Mouse (Mus musculus) midbrain, embryonic 11.5 days (tissue): ENCODE data around the gene Gm21985. TPM values are rescaled to one million over a fixed set of nuclear protein-coding genes. Genes with fewer than 3 reads are reported as not detected.
"Not testable (repeated sequence)": the region's sequence is repeated elsewhere in the genome, so short reads cannot be mapped to it uniquely, and the experiment has no call there.

ENCODE experiments used
- ATAC-seq: fragments of 200-750 bp; cut with Nextera tagmentation; 2 replicates; pipeline ENCODE4 v1.8.0; 2017; ENCODE audit warnings: moderate TSS enrichment, moderate library complexity; ENCODE audit not compliant: low FRiP score
- DNase-seq: peaks from one replicate; pipeline ENCODE4 v3.0.0; 2015; ENCODE audit warnings: low spot score; ENCODE audit errors: missing footprints
- H3K27ac ChIP-seq: fragments of 300-500 bp; sonication (generic); 2 replicates; pipeline ENCODE4 v1.5.1; 2014; ENCODE audit warnings: low read depth, low read length
- H3K27me3 ChIP-seq: fragments of 300-500 bp; sonication (generic); 2 replicates; pipeline ENCODE4 v1.6.1; 2014; ENCODE audit warnings: mild to moderate bottlenecking, low read length, moderate library complexity, mixed read lengths; ENCODE audit not compliant: control insufficient read depth, insufficient read depth
- H3K36me3 ChIP-seq: fragments of 300-500 bp; sonication (generic); 2 replicates; pipeline ENCODE4 v1.6.1; 2014; ENCODE audit warnings: mild to moderate bottlenecking, low read length, moderate library complexity, mixed read lengths; ENCODE audit not compliant: control insufficient read depth, insufficient read depth
- H3K4me1 ChIP-seq: fragments of 300-500 bp; sonication (generic); 2 replicates; pipeline ENCODE4 v1.6.1; 2014; ENCODE audit warnings: low read length; ENCODE audit not compliant: control insufficient read depth, insufficient read depth
- H3K4me2 ChIP-seq: fragments of 300-500 bp; sonication (generic); 2 replicates; pipeline ENCODE4 v1.6.1; 2014; ENCODE audit warnings: mild to moderate bottlenecking, moderate library complexity
- H3K4me3 ChIP-seq: fragments of 300-500 bp; sonication (generic); 2 replicates; pipeline ENCODE4 v1.5.1; 2014; ENCODE audit warnings: low read depth, low read length
- H3K9ac ChIP-seq: fragments of 300-500 bp; sonication (generic); 2 replicates; pipeline ENCODE4 v1.6.1; 2014; ENCODE audit warnings: low read length
- H3K9me3 ChIP-seq: fragments of 300-500 bp; sonication (generic); 2 replicates; pipeline ENCODE4 v1.6.1; 2016; ENCODE audit warnings: low read length; ENCODE audit not compliant: control insufficient read depth
- WGBS: fragments of 180-500 bp; shearing (Covaris S2); extraction: QIAGEN DNeasy Blood & Tissue Kit; methylation state at CpG from one replicate; pipeline ENCODE4 v1.1.7; 2014; 5-methylcytosine and 5-hydroxymethylcytosine counted together
- polyA plus RNA-seq: library from polyadenylated mRNA; unstranded; fragments of >200 nt; fragmentation: Nextera tagmentation; extraction: Ambion mirVana; gene quantifications from 2 replicates; pipeline ENCODE4 v1.2.1, GENCODE M21; 2014

Gene Gm21985
- polyA plus RNA-seq, 1 experiment from 2014 or later: not detected

GRCm38 (mm10) chr2:112432523-112432922 lies 166.4 kb downstream of the Gm21985 start:
- Histone ChIP-seq H3K4me1 (no peaks in the 10 kb centered on the region), H3K4me2 (no peak overlapping the region), H3K4me3 (no peak overlapping the region), H3K27ac (no peak overlapping the region), H3K9ac (no peak overlapping the region), H3K27me3 (no peaks in the 10 kb centered on the region), H3K9me3 (no peaks in the 10 kb centered on the region), H3K36me3 (no peaks in the 10 kb centered on the region)
- 87% methylated on average over 2 of the region's 2 CpGs for WGBS
- ATAC-seq: no peak
- DNase-seq: no peak

- no peak for ATAC-seq
- 61% methylated on average over 2 of the region's 2 CpGs for WGBS
- Histone ChIP-seq H3K4me2 (no peak overlapping the region), H3K4me3 (no peak overlapping the region), H3K27me3 (no peaks in the 10 kb centered on the region), H3K9me3 (no peaks in the 10 kb centered on the region), H3K36me3 (no peaks in the 10 kb centered on the region), H3K27ac (no peak overlapping the region), H3K4me1 (no peaks in the 10 kb centered on the region), H3K9ac (no peak overlapping the region)
- no peak for DNase-seq
Measured at GRCm38 (mm10) chr2:112433359-112433758, 167.2 kb downstream of the Gm21985 start.

- Histone ChIP-seq H3K4me1 (no peaks in the 10 kb centered on the region), H3K36me3 (no peaks in the 10 kb centered on the region), H3K4me2 (no peak overlapping the region), H3K27ac (no peak overlapping the region), H3K27me3 (no peaks in the 10 kb centered on the region), H3K4me3 (no peak overlapping the region), H3K9me3 (no peaks in the 10 kb centered on the region), H3K9ac (no peak overlapping the region)
- no peak for ATAC-seq
- 73% methylated on average over 4 of the region's 4 CpGs for WGBS
- no peak for DNase-seq
Measured at GRCm38 (mm10) chr2:112436292-112436691, 170.2 kb downstream of the Gm21985 start.

GRCm38 (mm10) chr2:112437589-112437988 lies 171.5 kb downstream of the Gm21985 start:
- no peak overlapping the region for H3K27ac ChIP-seq
- no peaks in the 10 kb centered on the region for H3K36me3 ChIP-seq
- H3K4me3 ChIP-seq: no peak overlapping the region
- H3K9ac ChIP-seq: no peak overlapping the region
- 92% methylated on average over 2 of the region's 2 CpGs for WGBS
- no peak overlapping the region for H3K4me2 ChIP-seq
- DNase-seq (no peak), ATAC-seq (no peak)
- H3K9me3 ChIP-seq: no peaks in the 10 kb centered on the region
- H3K4me1 ChIP-seq: no peaks in the 10 kb centered on the region
- H3K27me3 ChIP-seq: no peaks in the 10 kb centered on the region

DNA sequence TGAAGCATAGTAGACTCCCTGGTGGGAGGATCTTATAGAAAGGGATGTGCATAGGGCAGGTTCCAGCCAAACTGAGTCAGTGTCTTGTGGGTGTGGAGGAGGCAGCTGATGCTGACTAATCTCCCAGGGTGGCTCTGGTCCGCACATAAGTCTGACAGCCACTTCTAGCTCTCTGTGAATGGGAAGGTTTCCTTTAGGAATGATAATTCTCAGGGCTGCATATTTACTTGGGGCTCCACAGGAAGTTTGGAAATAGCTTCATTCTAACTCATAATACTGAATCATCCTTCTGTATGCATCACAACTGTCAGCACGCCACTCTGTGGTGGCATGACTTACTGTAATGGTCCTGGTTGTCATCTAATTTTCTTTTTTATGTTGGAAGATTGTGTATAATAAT lies 177.4 kb downstream of the Gm21985 start:
- no peak overlapping the region for H3K4me3 ChIP-seq
- DNase-seq (no peak), ATAC-seq (no peak)
- 80% methylated on average over 2 of the region's 2 CpGs for WGBS
- H3K4me2 ChIP-seq: no peak overlapping the region
- no peak overlapping the region for H3K9ac ChIP-seq
- H3K9me3 ChIP-seq: no peaks in the 10 kb centered on the region
- no peaks in the 10 kb centered on the region for H3K27me3 ChIP-seq
- H3K27ac ChIP-seq: no peak overlapping the region
- H3K4me1 ChIP-seq: no peaks in the 10 kb centered on the region
- H3K36me3 ChIP-seq: no peaks in the 10 kb centered on the region

- no peaks in the 10 kb centered on the region for H3K4me1 ChIP-seq
- no peak overlapping the region for H3K4me2 ChIP-seq
- no peaks in the 10 kb centered on the region for H3K36me3 ChIP-seq
- DNase-seq (no peak), ATAC-seq (no peak)
- no peak overlapping the region for H3K4me3 ChIP-seq
- no peaks in the 10 kb centered on the region for H3K9me3 ChIP-seq
- H3K27ac ChIP-seq: no peak overlapping the region
- no peak overlapping the region for H3K9ac ChIP-seq
- no peaks in the 10 kb centered on the region for H3K27me3 ChIP-seq
Measured at GRCm38 (mm10) chr2:112445511-112445910, 179.4 kb downstream of the Gm21985 start.

DNA sequence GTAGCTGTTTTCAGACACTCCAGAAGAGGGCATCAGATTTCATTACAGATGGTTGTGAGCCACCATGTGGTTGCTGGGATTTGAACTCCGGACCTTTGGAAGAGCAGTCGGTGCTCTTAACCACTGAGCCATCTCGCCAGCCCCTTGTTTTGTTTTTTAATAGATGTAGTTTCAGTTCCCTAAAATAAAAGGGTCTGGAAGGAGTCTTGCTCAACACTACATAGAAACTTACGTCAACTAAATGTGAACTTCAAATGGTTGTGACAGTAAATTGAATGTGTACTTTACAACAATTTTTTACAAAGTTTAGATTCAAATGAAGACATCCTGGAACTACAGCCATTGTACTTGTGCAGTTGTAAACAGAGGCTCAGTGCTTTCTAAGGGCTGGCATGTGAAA lies 181.9 kb downstream of the Gm21985 start:
- not testable (repeated sequence) for H3K4me3 ChIP-seq, H3K9ac ChIP-seq, H3K36me3 ChIP-seq, H3K27ac ChIP-seq, DNase-seq, H3K27me3 ChIP-seq, H3K4me1 ChIP-seq, H3K4me2 ChIP-seq, H3K9me3 ChIP-seq, ATAC-seq
- WGBS: 77% methylated on average over 4 of the region's 4 CpGs

DNA sequence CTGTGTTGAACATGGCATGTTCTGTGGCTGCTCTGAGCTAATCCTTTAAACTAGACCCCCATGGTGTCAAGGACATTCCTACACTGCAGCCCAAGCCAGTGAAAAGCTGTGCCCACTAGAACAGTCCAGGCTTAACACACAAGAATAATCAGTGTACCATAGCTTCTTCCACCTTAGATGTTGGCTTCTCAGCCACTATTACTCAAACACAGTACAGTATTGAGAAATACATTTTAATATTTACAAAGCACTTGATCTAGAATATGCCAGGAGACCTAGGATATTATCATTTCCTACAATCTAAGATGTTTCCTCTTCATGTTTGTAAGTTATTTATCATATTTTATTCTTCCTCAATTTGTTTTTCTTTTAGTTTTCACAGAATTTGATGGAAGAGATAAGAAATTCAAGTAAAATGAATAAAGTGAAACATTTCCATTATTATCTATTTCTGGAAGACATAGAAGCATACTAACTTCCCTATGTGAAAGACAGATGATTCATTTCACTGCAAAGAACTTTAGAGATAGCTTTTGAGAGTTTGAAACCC lies 182.5 kb downstream of the Gm21985 start:
- Histone ChIP-seq H3K9ac (no peak overlapping the region), H3K4me2 (no peak overlapping the region), H3K4me1 (no peaks in the 10 kb centered on the region), H3K36me3 (no peaks in the 10 kb centered on the region), H3K9me3 (no peaks in the 10 kb centered on the region), H3K4me3 (no peak overlapping the region), H3K27ac (no peak overlapping the region), H3K27me3 (no peaks in the 10 kb centered on the region)
- DNase-seq (no peak), ATAC-seq (no peak)

- no peak for DNase-seq
- WGBS: 39% methylated on average over 4 of the region's 4 CpGs
Measured at GRCm38 (mm10) chr2:112449597-112450296, 183.6 kb downstream of the Gm21985 start.

More at GRCm38 (mm10) chr2:112449597-112450296, 183.6 kb downstream of the Gm21985 start:
- no peaks in the 10 kb centered on the region for H3K36me3 ChIP-seq
- H3K27me3 ChIP-seq: no peaks in the 10 kb centered on the region
- no peaks in the 10 kb centered on the region for H3K9me3 ChIP-seq
- H3K4me2 ChIP-seq: no peak overlapping the region
- no peak overlapping the region for H3K27ac ChIP-seq
- no peaks in the 10 kb centered on the region; the same call in 1 of the 2 replicates for H3K4me1 ChIP-seq
- H3K4me3 ChIP-seq: no peak overlapping the region
- no peak for ATAC-seq
- no peak overlapping the region for H3K9ac ChIP-seq
